Mouse (Mus musculus): ENCODE results near the gene Gm28305.

- TF ChIP-seq EP300 (IDR thresholded peaks at IDR 0.05; ENCODE audit: low read depth) = no peak
- TF ChIP-seq CTCF (IDR thresholded peaks at IDR 0.05; ENCODE audit: low read depth) = no peak
Measured at GRCm38 (mm10) chr9:104027186-104027585, 13.3 kb upstream of the Gm28305 start.
